Mouse (Mus musculus): ENCODE data around the gene Mknk2. TPM values are rescaled to one million over a fixed set of nuclear protein-coding genes. Genes with fewer than 3 reads are reported as not detected.

Gene Mknk2
- polyA plus RNA-seq, 1 experiment from 2014 or later, result 82.1 TPM

- 89% methylated on average over 10 of the region's 10 CpGs for WGBS
- ATAC-seq (ENCODE audit: low read depth), result no peak
Observed at GRCm38 (mm10) chr10:80646936-80647335, 31.0 kb downstream of the Mknk2 start.

GRCm38 (mm10) chr10:80635345-80635744, 42.6 kb downstream of the Mknk2 start:
- no peak overlapping the region for H3K4me3 ChIP-seq (ENCODE audit: low read length)
- H3K27me3 ChIP-seq (ENCODE audit: control insufficient read depth, insufficient read depth, low read depth, low read length), result no peaks in the 10 kb centered on the region
- ATAC-seq (ENCODE audit: low read depth), result no peak
- H3K9ac ChIP-seq (ENCODE audit: low read length), result no peak overlapping the region
- WGBS, result 79% methylated on average over 6 of the region's 6 CpGs
- H3K27ac ChIP-seq (ENCODE audit: low read length), result no peak overlapping the region
- no peaks in the 10 kb centered on the region for H3K4me1 ChIP-seq (replicated peaks; ENCODE audit: control insufficient read depth, insufficient read depth, low read length)
- H3K36me3 ChIP-seq (ENCODE audit: control insufficient read depth, insufficient read depth, low read length), result peaks cover 47% of the 10 kb centered on the region
- no peaks in the 10 kb centered on the region for H3K9me3 ChIP-seq (ENCODE audit: control insufficient read depth, low read length)
- H3K4me2 ChIP-seq (ENCODE audit: low read depth, low read length), result no peak overlapping the region

More at GRCm38 (mm10) chr10:80646936-80647335, 31.0 kb downstream of the Mknk2 start:
- Histone ChIP-seq H3K4me2 (ENCODE audit: low read depth, low read length) (no peak overlapping the region), H3K9me3 (ENCODE audit: control insufficient read depth, low read length) (no peaks in the 10 kb centered on the region), H3K4me1 (replicated peaks; ENCODE audit: control insufficient read depth, insufficient read depth, low read length) (no peaks in the 10 kb centered on the region), H3K9ac (ENCODE audit: low read length) (no peak overlapping the region), H3K36me3 (ENCODE audit: control insufficient read depth, insufficient read depth, low read length) (peaks cover 45% of the 10 kb centered on the region), H3K27me3 (ENCODE audit: control insufficient read depth, insufficient read depth, low read depth, low read length) (no peaks in the 10 kb centered on the region), H3K4me3 (ENCODE audit: low read length) (no peak overlapping the region), H3K27ac (ENCODE audit: low read length) (no peak overlapping the region)

GRCm38 (mm10) chr10:80628925-80629324, 49.0 kb downstream of the Mknk2 start:
- Histone ChIP-seq H3K4me2 (ENCODE audit: low read depth, low read length) (no peak overlapping the region), H3K4me1 (replicated peaks; ENCODE audit: control insufficient read depth, insufficient read depth, low read length) (peaks cover 17% of the 10 kb centered on the region), H3K27ac (ENCODE audit: low read length) (no peak overlapping the region), H3K4me3 (ENCODE audit: low read length) (no peak overlapping the region), H3K27me3 (ENCODE audit: control insufficient read depth, insufficient read depth, low read depth, low read length) (no peaks in the 10 kb centered on the region), H3K9ac (ENCODE audit: low read length) (no peak overlapping the region), H3K9me3 (ENCODE audit: control insufficient read depth, low read length) (no peaks in the 10 kb centered on the region), H3K36me3 (ENCODE audit: control insufficient read depth, insufficient read depth, low read length) (no peaks in the 10 kb centered on the region; the same call in 1 of the 2 replicates)
- 75% methylated on average over 9 of the region's 9 CpGs for WGBS
- ATAC-seq (ENCODE audit: low read depth), result no peak

- H3K4me2 ChIP-seq (ENCODE audit: low read depth, low read length), result no peak overlapping the region
- peaks cover 25% of the 10 kb centered on the region for H3K4me1 ChIP-seq (replicated peaks; ENCODE audit: control insufficient read depth, insufficient read depth, low read length)
- H3K27me3 ChIP-seq (ENCODE audit: control insufficient read depth, insufficient read depth, low read depth, low read length), result no peaks in the 10 kb centered on the region
- H3K4me3 ChIP-seq (ENCODE audit: low read length), result no peak overlapping the region
- no peaks in the 10 kb centered on the region for H3K9me3 ChIP-seq (ENCODE audit: control insufficient read depth, low read length)
- no peak overlapping the region for H3K27ac ChIP-seq (ENCODE audit: low read length)
- ATAC-seq (ENCODE audit: low read depth), result no peak
- 57% methylated on average over 1 of the region's 2 CpGs for WGBS
- peak overlapping the region; percentile 32; the same call in 1 of the 2 replicates for H3K9ac ChIP-seq (ENCODE audit: low read length)
- H3K36me3 ChIP-seq (ENCODE audit: control insufficient read depth, insufficient read depth, low read length), result no peaks in the 10 kb centered on the region; the same call in 1 of the 2 replicates
Observed at GRCm38 (mm10) chr10:80627685-80628084, 50.2 kb downstream of the Mknk2 start.

GRCm38 (mm10) chr10:80625764-80626163, 52.1 kb downstream of the Mknk2 start:
- peaks cover 30% of the 10 kb centered on the region for H3K4me1 ChIP-seq (replicated peaks; ENCODE audit: control insufficient read depth, insufficient read depth, low read length)
- no peak overlapping the region for H3K9ac ChIP-seq (ENCODE audit: low read length)
- no peak overlapping the region for H3K4me2 ChIP-seq (ENCODE audit: low read depth, low read length)
- no peak overlapping the region for H3K27ac ChIP-seq (ENCODE audit: low read length)
- no peaks in the 10 kb centered on the region for H3K27me3 ChIP-seq (ENCODE audit: control insufficient read depth, insufficient read depth, low read depth, low read length)
- no peak overlapping the region for H3K4me3 ChIP-seq (ENCODE audit: low read length)
- WGBS, result 89% methylated on average over 4 of the region's 4 CpGs
- no peaks in the 10 kb centered on the region; the same call in 1 of the 2 replicates for H3K36me3 ChIP-seq (ENCODE audit: control insufficient read depth, insufficient read depth, low read length)
- ATAC-seq (ENCODE audit: low read depth), result no peak
- H3K9me3 ChIP-seq (ENCODE audit: control insufficient read depth, low read length), result no peaks in the 10 kb centered on the region

GRCm38 (mm10) chr10:80623457-80624191, 54.3 kb downstream of the Mknk2 start:
- peak overlapping the region; percentile 88 for H3K4me3 ChIP-seq (ENCODE audit: low read length)
- no peak for ATAC-seq (ENCODE audit: low read depth)
- 7% methylated on average over 15 of the region's 15 CpGs for WGBS

GRCm38 (mm10) chr10:80622661-80623456, 55.1 kb downstream of the Mknk2 start, which contains the start of gene Csnk1g2:
Gene Csnk1g2, plus strand, starts transcription at chr10:80622838.
- peaks cover 30% of the 10 kb centered on the region for H3K4me1 ChIP-seq (replicated peaks; ENCODE audit: control insufficient read depth, insufficient read depth, low read length)
- peak within 1 kb of the TSS; percentile 94 for H3K9ac ChIP-seq (ENCODE audit: low read length)
- H3K27ac ChIP-seq (ENCODE audit: low read length), result peak within 1 kb of the TSS; percentile 97
- under 1% methylated on average over 47 of the region's 85 CpGs for WGBS
- H3K4me3 ChIP-seq (ENCODE audit: low read length), result peak within 1 kb of the TSS; percentile 88
- no peaks in the 10 kb centered on the region; the same call in 1 of the 2 replicates for H3K36me3 ChIP-seq (ENCODE audit: control insufficient read depth, insufficient read depth, low read length)
- H3K27me3 ChIP-seq (ENCODE audit: control insufficient read depth, insufficient read depth, low read depth, low read length), result no peaks in the 10 kb centered on the region
- ATAC-seq (ENCODE audit: low read depth), result peak; percentile 7
- H3K9me3 ChIP-seq (ENCODE audit: control insufficient read depth, low read length), result no peaks in the 10 kb centered on the region
- H3K4me2 ChIP-seq (ENCODE audit: low read depth, low read length), result peak within 1 kb of the TSS; percentile 97

More at GRCm38 (mm10) chr10:80623457-80624191, 54.3 kb downstream of the Mknk2 start:
- H3K4me2 ChIP-seq (ENCODE audit: low read depth, low read length), result peak overlapping the region; percentile 97
- peak overlapping the region; percentile 94 for H3K9ac ChIP-seq (ENCODE audit: low read length)
- H3K4me1 ChIP-seq (replicated peaks; ENCODE audit: control insufficient read depth, insufficient read depth, low read length), result peaks cover 30% of the 10 kb centered on the region
- no peaks in the 10 kb centered on the region for H3K27me3 ChIP-seq (ENCODE audit: control insufficient read depth, insufficient read depth, low read depth, low read length)
- no peaks in the 10 kb centered on the region for H3K9me3 ChIP-seq (ENCODE audit: control insufficient read depth, low read length)
- no peaks in the 10 kb centered on the region; the same call in 1 of the 2 replicates for H3K36me3 ChIP-seq (ENCODE audit: control insufficient read depth, insufficient read depth, low read length)
- H3K27ac ChIP-seq (ENCODE audit: low read length), result peak overlapping the region; percentile 90

GRCm38 (mm10) chr10:80621940-80622660, 55.8 kb downstream of the Mknk2 start:
- ATAC-seq (ENCODE audit: low read depth), result peak; percentile 97
- H3K27me3 ChIP-seq (ENCODE audit: control insufficient read depth, insufficient read depth, low read depth, low read length), result no peaks in the 10 kb centered on the region
- no peaks in the 10 kb centered on the region for H3K9me3 ChIP-seq (ENCODE audit: control insufficient read depth, low read length)
- peak overlapping the region; percentile 97 for H3K27ac ChIP-seq (ENCODE audit: low read length)
- no peaks in the 10 kb centered on the region; the same call in 1 of the 2 replicates for H3K36me3 ChIP-seq (ENCODE audit: control insufficient read depth, insufficient read depth, low read length)
- H3K9ac ChIP-seq (ENCODE audit: low read length), result peak overlapping the region; percentile 65
- peak overlapping the region; percentile 85 for H3K4me2 ChIP-seq (ENCODE audit: low read depth, low read length)
- peak overlapping the region; percentile 88 for H3K4me3 ChIP-seq (ENCODE audit: low read length)
- WGBS, result under 1% methylated on average over 64 of the region's 64 CpGs
- H3K4me1 ChIP-seq (replicated peaks; ENCODE audit: control insufficient read depth, insufficient read depth, low read length), result peaks cover 24% of the 10 kb centered on the region

- peaks cover 24% of the 10 kb centered on the region for H3K4me1 ChIP-seq (replicated peaks; ENCODE audit: control insufficient read depth, insufficient read depth, low read length)
- H3K27me3 ChIP-seq (ENCODE audit: control insufficient read depth, insufficient read depth, low read depth, low read length), result no peaks in the 10 kb centered on the region
- H3K4me3 ChIP-seq (ENCODE audit: low read length), result peak overlapping the region; percentile 71
- 1% methylated on average over 9 of the region's 9 CpGs for WGBS
- peak overlapping the region; percentile 85 for H3K4me2 ChIP-seq (ENCODE audit: low read depth, low read length)
- no peak for ATAC-seq (ENCODE audit: low read depth)
- H3K36me3 ChIP-seq (ENCODE audit: control insufficient read depth, insufficient read depth, low read length), result no peaks in the 10 kb centered on the region; the same call in 1 of the 2 replicates
- H3K27ac ChIP-seq (ENCODE audit: low read length), result peak overlapping the region; percentile 97
- H3K9ac ChIP-seq (ENCODE audit: low read length), result peak overlapping the region; percentile 65
- H3K9me3 ChIP-seq (ENCODE audit: control insufficient read depth, low read length), result no peaks in the 10 kb centered on the region
Observed at GRCm38 (mm10) chr10:80621690-80621939, 56.3 kb downstream of the Mknk2 start.

Measured in lung, embryonic 16.5 days (tissue).